ENCODE assay signal across 24 mouse cellular contexts in the genomic region with DNA sequence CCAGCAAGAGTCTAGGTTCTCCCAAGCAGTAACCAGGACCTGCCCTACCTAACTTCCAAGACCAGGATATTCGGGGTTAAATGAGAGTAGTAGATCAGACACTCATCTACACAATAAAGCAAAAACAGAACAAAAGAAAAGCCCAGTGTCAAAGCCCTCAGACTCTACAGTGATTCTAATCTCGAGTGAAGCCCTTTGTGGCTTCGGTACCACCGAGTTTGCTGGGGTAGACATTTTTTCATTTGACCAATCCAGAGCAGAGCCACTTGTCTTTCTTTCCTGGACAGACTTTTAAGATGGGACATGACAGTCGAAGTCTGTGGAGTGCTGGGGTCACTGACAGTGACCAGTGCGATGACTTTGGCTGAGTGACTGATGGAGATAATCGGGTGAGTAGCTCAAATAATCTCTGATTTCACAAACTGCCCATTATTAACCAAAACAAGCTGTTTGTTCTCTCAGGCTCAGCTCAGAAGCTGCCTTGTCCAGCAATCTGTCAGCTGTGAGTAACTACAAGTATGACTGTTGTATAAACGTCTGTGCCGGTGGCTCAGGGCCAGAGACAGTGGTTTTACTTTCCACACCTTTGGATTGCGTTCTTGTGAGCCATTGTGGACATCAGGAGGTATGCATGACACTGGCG.
DNase-seq lines count a peak whose midpoint lies in the region; ATAC-seq and TF ChIP-seq lines count a peak whose summit lies in the region.
"Had no signal": no experiment of that assay in that cellular context is flagged by ENCODE, and none has a peak within 500 bp of the region (broad histone marks: within the 10 kb centered on the region; RNA-seq: fewer than 3 reads in every experiment).

No protein-coding gene starts in this region.

- H3K36me3 ChIP-seq in midbrain, embryonic 11.5 days (ENCODE audit: control insufficient read depth, insufficient read depth, low read length) = no peaks in the 10 kb centered on the region
- no peaks in the 10 kb centered on the region for H3K36me3 ChIP-seq in midbrain, embryonic 13.5 days
- no peaks in the 10 kb centered on the region for H3K36me3 ChIP-seq in forebrain, postnatal 0 days (ENCODE audit: insufficient read depth)
- H3K36me3 ChIP-seq: embryonic facial prominence, embryonic 12.5 days; forebrain, embryonic 15.5 days; heart, embryonic 13.5 days; limb, embryonic 12.5 days; liver, embryonic 12.5 days; lung, embryonic 15.5 days had no signal

- H3K27ac ChIP-seq in midbrain, embryonic 11.5 days (ENCODE audit: low read depth, low read length) = no peak overlapping the region
- no peak overlapping the region for H3K27ac ChIP-seq in midbrain, embryonic 13.5 days
- no peak overlapping the region for H3K27ac ChIP-seq in forebrain, postnatal 0 days (ENCODE audit: low read depth, low read length)
- H3K27ac ChIP-seq: embryonic facial prominence, embryonic 12.5 days; forebrain, embryonic 15.5 days; gastrocnemius, adult 2 months; heart, embryonic 13.5 days; hindbrain, embryonic 14.5 days; limb, embryonic 12.5 days; liver, embryonic 12.5 days; lung, embryonic 15.5 days had no signal

- no peak overlapping the region for H3K4me3 ChIP-seq in midbrain, embryonic 11.5 days (ENCODE audit: low read depth, low read length)
- no peak overlapping the region for H3K4me3 ChIP-seq in midbrain, embryonic 13.5 days (replicated peaks)
- no peak overlapping the region for H3K4me3 ChIP-seq in forebrain, postnatal 0 days (ENCODE audit: low read depth, low read length)
- H3K4me3 ChIP-seq: embryonic facial prominence, embryonic 12.5 days; forebrain, embryonic 15.5 days; gastrocnemius, adult 2 months; heart, embryonic 13.5 days; limb, embryonic 12.5 days; liver, embryonic 12.5 days; lung, embryonic 15.5 days had no signal

- no peaks in the 10 kb centered on the region for H3K9me3 ChIP-seq in midbrain, embryonic 11.5 days (ENCODE audit: control insufficient read depth, low read length)
- no peaks in the 10 kb centered on the region for H3K9me3 ChIP-seq in midbrain, embryonic 13.5 days
- no peaks in the 10 kb centered on the region for H3K9me3 ChIP-seq in forebrain, postnatal 0 days (ENCODE audit: low read length)
- H3K9me3 ChIP-seq: embryonic facial prominence, embryonic 12.5 days; forebrain, embryonic 15.5 days; heart, embryonic 13.5 days; limb, embryonic 12.5 days; liver, embryonic 12.5 days; lung, embryonic 15.5 days had no signal

- H3K27me3 ChIP-seq in midbrain, embryonic 11.5 days (ENCODE audit: control insufficient read depth, insufficient read depth, low read length) = no peaks in the 10 kb centered on the region
- H3K27me3 ChIP-seq in midbrain, embryonic 13.5 days = no peaks in the 10 kb centered on the region
- no peaks in the 10 kb centered on the region for H3K27me3 ChIP-seq in forebrain, postnatal 0 days (ENCODE audit: insufficient read depth, low read length)
- H3K27me3 ChIP-seq: embryonic facial prominence, embryonic 12.5 days; forebrain, embryonic 15.5 days; heart, embryonic 13.5 days; liver, embryonic 12.5 days; lung, embryonic 15.5 days had no signal

- ATAC-seq in midbrain, embryonic 11.5 days (ENCODE audit: low FRiP score) = no peak
- no peak for ATAC-seq in midbrain, embryonic 13.5 days
- ATAC-seq in forebrain, postnatal 0 days = no peak
- ATAC-seq: activated CD4-positive, CD25-positive, alpha-beta regulatory T cell, adult 4 months; CD4-positive, CD25-positive, alpha-beta regulatory T cell, adult 4 months; forebrain, embryonic 15.5 days; liver, embryonic 12.5 days had no signal

- no peak for TF ChIP-seq CTCF in forebrain, postnatal 0 days (IDR thresholded peaks at IDR 0.05; ENCODE audit: low read depth)

- 42% methylated on average over 11 of the region's 11 CpGs for WGBS in midbrain, embryonic 11.5 days
- 33% methylated on average over 11 of the region's 11 CpGs for WGBS in midbrain, embryonic 13.5 days
- WGBS in forebrain, postnatal 0 days = 33% methylated on average over 11 of the region's 11 CpGs

- H3K4me1 ChIP-seq in midbrain, embryonic 11.5 days (ENCODE audit: control insufficient read depth, insufficient read depth, low read length) = peaks cover 4% of the 10 kb centered on the region; the same call in 1 of the 2 replicates
- peaks cover 8% of the 10 kb centered on the region for H3K4me1 ChIP-seq in midbrain, embryonic 13.5 days (replicated peaks)
- peaks cover 3% of the 10 kb centered on the region; the same call in 1 of the 2 replicates for H3K4me1 ChIP-seq in forebrain, postnatal 0 days (ENCODE audit: insufficient read depth)
- H3K4me1 ChIP-seq: embryonic facial prominence, embryonic 12.5 days; heart, embryonic 13.5 days; liver, embryonic 12.5 days; lung, embryonic 15.5 days had no signal

- DNase-seq in adrenal gland, adult 2 months = peak; percentile 21
- DNase-seq in adrenal gland, postnatal 36 days = no peak
- peak; percentile 34 for DNase-seq in layer of hippocampus, adult 11-12 months (ENCODE audit: low spot score)
- no peak for DNase-seq in layer of hippocampus, adult 9-10 months (ENCODE audit: low spot score)
- DNase-seq in midbrain, embryonic 11.5 days (ENCODE audit: low spot score, missing footprints) = peak; percentile 82
- DNase-seq in embryo, embryonic 9.5 days (ENCODE audit: extremely low spot score) = no peak
- no peak for DNase-seq in forebrain, postnatal 0 days
- DNase-seq: cerebellum, adult 2 months; gastrocnemius, adult 2 months; heart, adult 18-20 months; heart, postnatal 36 days; kidney, adult 9 months; retina, postnatal 1 day; thymus, adult 2 months had no signal

- H3K4me2 ChIP-seq in midbrain, embryonic 11.5 days = no peak overlapping the region
- no peak overlapping the region for H3K4me2 ChIP-seq in midbrain, embryonic 13.5 days (replicated peaks)
- no peak overlapping the region for H3K4me2 ChIP-seq in forebrain, postnatal 0 days (ENCODE audit: low read depth)
- H3K4me2 ChIP-seq: embryonic facial prominence, embryonic 12.5 days; forebrain, embryonic 15.5 days; heart, embryonic 13.5 days; hindbrain, embryonic 14.5 days; limb, embryonic 12.5 days; liver, embryonic 12.5 days; lung, embryonic 15.5 days had no signal

- no peak overlapping the region for H3K9ac ChIP-seq in midbrain, embryonic 11.5 days (ENCODE audit: low read length)
- H3K9ac ChIP-seq in midbrain, embryonic 13.5 days (replicated peaks) = no peak overlapping the region
- no peak overlapping the region for H3K9ac ChIP-seq in forebrain, postnatal 0 days
- H3K9ac ChIP-seq: embryonic facial prominence, embryonic 12.5 days; forebrain, embryonic 15.5 days; heart, embryonic 13.5 days; hindbrain, embryonic 14.5 days; limb, embryonic 12.5 days; liver, embryonic 12.5 days; lung, embryonic 15.5 days had no signal

Comparison
In these comparisons a context has a peak if more than half of its experiments do, and no peak if none do; other contexts are left out.
1. DNase-seq: peak in adrenal gland, adult 2 months (single experiment), layer of hippocampus, adult 11-12 months (single experiment) and midbrain, embryonic 11.5 days (single experiment); none in adrenal gland, postnatal 36 days (0 of 2), layer of hippocampus, adult 9-10 months (single experiment), embryo, embryonic 9.5 days (single experiment) and forebrain, postnatal 0 days (single experiment).